Mouse (Mus musculus): ENCODE data around the gene Methig1. TPM values are rescaled to one million over a fixed set of nuclear protein-coding genes. Genes with fewer than 3 reads are reported as not detected.
"Not testable (repeated sequence)": the region's sequence is repeated elsewhere in the genome, so short reads cannot be mapped to it uniquely, and the experiment has no call there.

The Methig1 gene
- polyA plus RNA-seq, 1 experiment = not detected

GRCm38 (mm10) chr15:100406088-100406487, 53.1 kb downstream of the Methig1 start:
- TF ChIP-seq POLR2A (IDR thresholded peaks at IDR 0.05; ENCODE audit: borderline replicate concordance, extremely low read depth, insufficient read depth, insufficient read length, poor library complexity, severe bottlenecking) (no peak), CTCF (IDR thresholded peaks at IDR 0.05; ENCODE audit: borderline replicate concordance, extremely low read depth, insufficient read depth, insufficient read length) (no peak)
- DNase-seq (ENCODE audit: low read depth) = no peak

- TF ChIP-seq CTCF (IDR thresholded peaks at IDR 0.05; ENCODE audit: borderline replicate concordance, extremely low read depth, insufficient read depth, insufficient read length) (no peak), POLR2A (IDR thresholded peaks at IDR 0.05; ENCODE audit: borderline replicate concordance, extremely low read depth, insufficient read depth, insufficient read length, poor library complexity, severe bottlenecking) (no peak)
- DNase-seq (ENCODE audit: low read depth) = no peak
Measured at GRCm38 (mm10) chr15:100410918-100411672, 58.1 kb downstream of the Methig1 start.

DNA sequence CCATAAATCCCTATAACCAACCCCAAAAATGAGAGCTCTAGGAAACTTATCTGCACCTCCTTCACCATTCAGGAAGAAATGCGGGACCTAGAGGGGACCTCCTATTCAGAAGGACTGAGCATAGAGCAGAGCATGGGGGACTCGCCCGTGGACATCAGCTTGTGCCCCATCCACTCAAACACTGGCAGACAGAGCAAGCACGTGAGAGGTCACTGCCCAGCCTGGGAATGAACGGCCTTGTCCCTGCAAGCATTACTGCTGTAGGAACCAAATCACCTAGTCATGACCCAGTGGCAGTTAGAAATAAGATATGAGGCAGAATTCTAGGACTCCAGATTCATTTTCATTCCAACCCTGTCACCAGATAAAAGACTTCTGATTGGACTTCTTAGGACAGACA, 58.8 kb downstream of the Methig1 start:
- no peak for TF ChIP-seq CTCF (IDR thresholded peaks at IDR 0.05; ENCODE audit: borderline replicate concordance, extremely low read depth, insufficient read depth, insufficient read length)
- TF ChIP-seq POLR2A (IDR thresholded peaks at IDR 0.05; ENCODE audit: borderline replicate concordance, extremely low read depth, insufficient read depth, insufficient read length, poor library complexity, severe bottlenecking) = no peak
- no peak for DNase-seq (ENCODE audit: low read depth)

- TF ChIP-seq CTCF (IDR thresholded peaks at IDR 0.05; ENCODE audit: borderline replicate concordance, extremely low read depth, insufficient read depth, insufficient read length) = no peak
- TF ChIP-seq POLR2A (IDR thresholded peaks at IDR 0.05; ENCODE audit: borderline replicate concordance, extremely low read depth, insufficient read depth, insufficient read length, poor library complexity, severe bottlenecking) = no peak
- no peak for DNase-seq (ENCODE audit: low read depth)
Measured at GRCm38 (mm10) chr15:100413306-100413705, 60.4 kb downstream of the Methig1 start.

GRCm38 (mm10) chr15:100414011-100414410, 61.1 kb downstream of the Methig1 start:
- no peak for DNase-seq (ENCODE audit: low read depth)
- TF ChIP-seq CTCF (IDR thresholded peaks at IDR 0.05; ENCODE audit: borderline replicate concordance, extremely low read depth, insufficient read depth, insufficient read length) (no peak), POLR2A (IDR thresholded peaks at IDR 0.05; ENCODE audit: borderline replicate concordance, extremely low read depth, insufficient read depth, insufficient read length, poor library complexity, severe bottlenecking) (no peak)

GRCm38 (mm10) chr15:100414942-100415341, 62.0 kb downstream of the Methig1 start:
- no peak for DNase-seq (ENCODE audit: low read depth)
- TF ChIP-seq CTCF (IDR thresholded peaks at IDR 0.05; ENCODE audit: borderline replicate concordance, extremely low read depth, insufficient read depth, insufficient read length) (no peak), POLR2A (IDR thresholded peaks at IDR 0.05; ENCODE audit: borderline replicate concordance, extremely low read depth, insufficient read depth, insufficient read length, poor library complexity, severe bottlenecking) (no peak)

GRCm38 (mm10) chr15:100415684-100416083, 62.7 kb downstream of the Methig1 start:
- DNase-seq (ENCODE audit: low read depth) = no peak
- TF ChIP-seq CTCF (IDR thresholded peaks at IDR 0.05; ENCODE audit: borderline replicate concordance, extremely low read depth, insufficient read depth, insufficient read length) = no peak

GRCm38 (mm10) chr15:100417854-100418450, 65.0 kb downstream of the Methig1 start:
- no peak for DNase-seq (ENCODE audit: low read depth)
- TF ChIP-seq POLR2A (IDR thresholded peaks at IDR 0.05; ENCODE audit: borderline replicate concordance, extremely low read depth, insufficient read depth, insufficient read length, poor library complexity, severe bottlenecking) = no peak
- TF ChIP-seq CTCF (IDR thresholded peaks at IDR 0.05; ENCODE audit: borderline replicate concordance, extremely low read depth, insufficient read depth, insufficient read length) = no peak

DNA sequence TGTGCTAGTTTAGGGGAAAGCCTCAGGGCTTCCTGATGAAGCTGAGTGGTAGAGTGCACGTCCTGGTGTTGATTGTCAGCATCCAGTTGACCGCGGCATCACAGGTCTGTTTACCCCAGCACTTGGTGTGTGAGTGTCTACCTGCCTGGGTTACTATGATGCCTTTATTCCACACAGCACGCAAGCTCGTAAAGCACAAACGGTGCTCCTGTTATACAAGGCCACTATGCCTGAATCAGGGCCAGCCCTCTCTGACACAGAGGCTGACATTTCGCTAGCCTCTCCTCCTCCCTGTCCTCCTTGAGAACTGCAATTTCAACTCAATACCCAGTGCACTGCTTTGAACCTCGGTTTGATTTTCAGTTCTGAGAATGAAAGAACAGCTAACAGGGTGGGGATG, 66.4 kb downstream of the Methig1 start:
- peak; percentile 33 for DNase-seq (ENCODE audit: low read depth)
- TF ChIP-seq POLR2A (IDR thresholded peaks at IDR 0.05; ENCODE audit: borderline replicate concordance, extremely low read depth, insufficient read depth, insufficient read length, poor library complexity, severe bottlenecking) (no peak), CTCF (IDR thresholded peaks at IDR 0.05; ENCODE audit: borderline replicate concordance, extremely low read depth, insufficient read depth, insufficient read length) (no peak)

DNA sequence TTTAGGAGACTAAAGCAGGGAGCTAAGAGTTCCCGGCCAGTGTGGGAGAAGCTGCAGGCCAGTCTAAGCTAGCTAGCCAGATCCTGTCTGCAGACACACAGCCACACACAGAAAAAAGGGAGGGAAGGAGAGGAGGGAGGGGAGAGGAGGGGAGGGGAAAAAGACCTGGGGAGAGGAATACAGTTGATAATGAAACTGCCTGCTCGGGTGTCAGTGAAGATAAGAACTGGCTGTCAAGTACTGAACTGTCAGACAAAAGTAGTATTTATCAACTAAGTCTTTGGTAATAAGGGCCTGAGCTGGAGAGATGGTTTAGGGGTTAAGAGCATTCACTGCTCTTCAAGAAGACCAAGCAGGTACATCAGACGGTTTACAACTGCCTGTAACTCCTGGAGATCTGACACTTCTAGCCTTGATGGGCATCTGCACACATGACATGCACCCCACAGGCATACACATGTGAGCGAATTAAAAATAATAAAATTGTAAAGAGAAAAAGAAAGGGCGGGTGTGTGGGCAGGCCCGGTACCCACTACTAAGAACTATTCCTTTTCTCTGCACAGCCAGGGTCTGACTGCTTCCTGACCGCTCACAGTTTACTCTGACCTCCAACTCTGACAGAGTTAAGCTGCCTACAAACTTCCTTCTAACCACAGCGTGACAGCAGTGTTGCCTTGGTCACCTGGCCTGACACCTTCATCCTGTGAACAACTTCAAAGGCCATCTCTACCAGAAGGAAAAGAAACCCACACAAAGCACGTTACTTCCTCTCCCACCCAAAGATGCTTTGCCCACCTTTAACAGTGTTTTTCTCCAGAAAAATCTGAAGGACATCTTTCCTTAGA, 67.2 kb downstream of the Methig1 start:
- no peak for DNase-seq (ENCODE audit: low read depth)

GRCm38 (mm10) chr15:100421059-100421757, 68.3 kb downstream of the Methig1 start:
- DNase-seq (ENCODE audit: low read depth) = no peak
- no peak for TF ChIP-seq CTCF (IDR thresholded peaks at IDR 0.05; ENCODE audit: borderline replicate concordance, extremely low read depth, insufficient read depth, insufficient read length)
- no peak for TF ChIP-seq POLR2A (IDR thresholded peaks at IDR 0.05; ENCODE audit: borderline replicate concordance, extremely low read depth, insufficient read depth, insufficient read length, poor library complexity, severe bottlenecking)

More for the DNA sequence above, 67.2 kb downstream of the Methig1 start:
- TF ChIP-seq CTCF (IDR thresholded peaks at IDR 0.05; ENCODE audit: borderline replicate concordance, extremely low read depth, insufficient read depth, insufficient read length) = no peak
- TF ChIP-seq POLR2A (IDR thresholded peaks at IDR 0.05; ENCODE audit: borderline replicate concordance, extremely low read depth, insufficient read depth, insufficient read length, poor library complexity, severe bottlenecking) = no peak

DNA sequence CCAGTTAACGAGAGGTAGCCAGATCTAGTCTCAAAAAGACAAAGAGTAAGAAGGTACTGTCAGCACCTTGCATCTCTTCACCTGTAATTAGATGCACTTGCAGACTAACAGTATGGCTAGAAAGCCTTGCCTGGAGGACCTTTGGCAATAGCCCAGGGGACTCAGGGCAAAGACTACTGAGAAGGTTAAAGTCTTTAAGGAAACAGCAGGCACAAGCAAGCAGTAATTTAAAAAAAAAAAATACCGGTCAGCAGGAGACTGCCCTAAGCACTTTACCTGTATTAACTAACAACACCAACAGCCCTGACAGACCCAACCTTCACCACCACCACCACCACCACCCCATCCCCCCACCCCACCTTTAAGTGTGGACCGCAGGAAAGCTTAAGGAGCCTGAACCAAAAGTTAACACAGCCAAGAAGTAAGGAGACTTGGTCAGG, 68.8 kb downstream of the Methig1 start, which contains the start of gene Gm5475:
Gene Gm5475 (plus strand): TSS at position 390 of the 440 bp plus-strand sequence.
- not testable (repeated sequence) for DNase-seq (ENCODE audit: low read depth)
